Mouse (Mus musculus) mature B cell (primary cell): ENCODE data around the gene Cckbr.
"Not testable (repeated sequence)": the region's sequence is repeated elsewhere in the genome, so short reads cannot be mapped to it uniquely, and the experiment has no call there.

Experiments
- in situ Hi-C: fragments of 300-500 bp; cut with MboI; formaldehyde crosslinking; loops from 2 replicates; pipeline ENCODE4 v1.14.3; 2019

The Cckbr gene

GRCm38 (mm10) chr7:105437979-105438772 lies 12.6 kb downstream of the Cckbr start:
- in situ Hi-C loops = no loop called here

- in situ Hi-C loops = no loop called here
Observed at GRCm38 (mm10) chr7:105441426-105441825, 15.9 kb downstream of the Cckbr start.

- in situ Hi-C loops = no loop called here
Observed at GRCm38 (mm10) chr7:105445076-105445475, 19.5 kb downstream of the Cckbr start.

GRCm38 (mm10) chr7:105453345-105453744 lies 27.8 kb downstream of the Cckbr start:
- in situ Hi-C loops = not testable (repeated sequence)

- in situ Hi-C loops = no loop called here
Observed at GRCm38 (mm10) chr7:105458546-105458945, 33.0 kb downstream of the Cckbr start.

GRCm38 (mm10) chr7:105465505-105465904 lies 40.0 kb downstream of the Cckbr start:
- in situ Hi-C loops = not testable (repeated sequence)

- in situ Hi-C loops = no loop called here
Observed at GRCm38 (mm10) chr7:105472607-105473006, 47.1 kb downstream of the Cckbr start.

- in situ Hi-C loops = no loop called here
Observed at GRCm38 (mm10) chr7:105474771-105475315, 49.3 kb downstream of the Cckbr start.

GRCm38 (mm10) chr7:105475396-105475949 lies 49.9 kb downstream of the Cckbr start:
- in situ Hi-C loops = no loop called here

- in situ Hi-C loops = no loop called here
Observed at GRCm38 (mm10) chr7:105476683-105477432, 51.3 kb downstream of the Cckbr start.

- in situ Hi-C loops = no loop called here
Observed at GRCm38 (mm10) chr7:105477433-105477700, 51.8 kb downstream of the Cckbr start.

- in situ Hi-C loops = no loop called here
Observed at GRCm38 (mm10) chr7:105477841-105478240, 52.3 kb downstream of the Cckbr start.

- in situ Hi-C loops = no loop called here
Observed at GRCm38 (mm10) chr7:105478344-105478743, 52.8 kb downstream of the Cckbr start.

- in situ Hi-C loops = no loop called here
Observed at GRCm38 (mm10) chr7:105479232-105479631, 53.7 kb downstream of the Cckbr start.

- in situ Hi-C loops = no loop called here
Observed at GRCm38 (mm10) chr7:105480081-105480480, 54.5 kb downstream of the Cckbr start.

- in situ Hi-C loops = no loop called here
Observed at GRCm38 (mm10) chr7:105480561-105481504, 55.3 kb downstream of the Cckbr start.

- in situ Hi-C loops = no loop called here
Observed at GRCm38 (mm10) chr7:105481505-105482411, 56.2 kb downstream of the Cckbr start, which contains the start of gene Cavin3. Cavin3 (minus strand) TSS chr7:105482300.

- in situ Hi-C loops = no loop called here
Observed at GRCm38 (mm10) chr7:105482426-105482825, 56.9 kb downstream of the Cckbr start.

GRCm38 (mm10) chr7:105485029-105485428 lies 59.5 kb downstream of the Cckbr start:
- in situ Hi-C loops = no loop called here

GRCm38 (mm10) chr7:105487104-105487876 lies 61.8 kb downstream of the Cckbr start:
- in situ Hi-C loops = no loop called here
